18 mouse cellular contexts compared by ENCODE assay signal in genomic region chr12:51856768-51857295, GRCm38 (mm10). TPM values are rescaled to one million over a fixed set of nuclear protein-coding genes. Genes with fewer than 3 reads are reported as not detected.
A peak's percentile ranks its signal among the peaks of the same experiment; 100 is the strongest.
DNase-seq lines count a peak whose midpoint lies in the region; ATAC-seq and TF ChIP-seq lines count a peak whose summit lies in the region.
"Had no signal": no experiment of that assay in that cellular context is flagged by ENCODE, and none has a peak within 500 bp of the region (broad histone marks: within the 10 kb centered on the region; RNA-seq: fewer than 3 reads in every experiment).

No protein-coding gene starts in this region.

- H3K27me3 ChIP-seq in G1E (ENCODE audit: insufficient read depth, low read length), result no peaks in the 10 kb centered on the region
- no peaks in the 10 kb centered on the region for H3K27me3 ChIP-seq in forebrain, embryonic 10.5 days (ENCODE audit: poor library complexity, severe bottlenecking)
- H3K27me3 ChIP-seq: embryonic facial prominence, embryonic 15.5 days; forebrain, embryonic 13.5 days; hindbrain, embryonic 12.5 days; midbrain, embryonic 12.5 days had no signal

- H3K4me1 ChIP-seq in G1E (ENCODE audit: insufficient read depth, low read depth, low read length), result peaks cover 86% of the 10 kb centered on the region
- H3K4me1 ChIP-seq in forebrain, embryonic 10.5 days, result no peaks in the 10 kb centered on the region
- H3K4me1 ChIP-seq: embryonic facial prominence, embryonic 15.5 days; forebrain, embryonic 13.5 days; hindbrain, embryonic 12.5 days; midbrain, embryonic 12.5 days had no signal

- peaks cover 6% of the 10 kb centered on the region for H3K36me3 ChIP-seq in G1E (replicated peaks)
- H3K36me3 ChIP-seq in forebrain, embryonic 10.5 days (replicated peaks), result no peaks in the 10 kb centered on the region
- H3K36me3 ChIP-seq: embryonic facial prominence, embryonic 15.5 days; hindbrain, embryonic 12.5 days; midbrain, embryonic 12.5 days had no signal

- TF ChIP-seq CTCF in G1E (IDR thresholded peaks at IDR 0.05; ENCODE audit: low read depth, low read length), result no peak

- no peaks in the 10 kb centered on the region for H3K9me3 ChIP-seq in G1E (replicated peaks)
- H3K9me3 ChIP-seq in forebrain, embryonic 10.5 days, result no peaks in the 10 kb centered on the region
- H3K9me3 ChIP-seq: embryonic facial prominence, embryonic 15.5 days; forebrain, embryonic 13.5 days; hindbrain, embryonic 12.5 days; midbrain, embryonic 12.5 days had no signal

- peak overlapping the region; percentile 58; the same call in 1 of the 2 replicates for H3K4me3 ChIP-seq in G1E (ENCODE audit: low read depth, low read length)
- no peak overlapping the region for H3K4me3 ChIP-seq in forebrain, embryonic 10.5 days
- H3K4me3 ChIP-seq: embryonic facial prominence, embryonic 15.5 days; forebrain, embryonic 13.5 days; heart, adult 2 months; hindbrain, embryonic 12.5 days; midbrain, embryonic 12.5 days; myocyte had no signal

- DNase-seq in CD4-positive helper T cell, adult 2 months (ENCODE audit: low read depth, low spot score), result peak; percentile 40
- no peak for DNase-seq in G1E (ENCODE audit: low spot score)
- no peak for DNase-seq in cerebellum, postnatal 36 days
- DNase-seq in Muller cell, postnatal 12 days (ENCODE audit: inconsistent ontology term), result no peak
- no peak for DNase-seq in forebrain, embryonic 10.5 days (ENCODE audit: extremely low spot score, low spot score)
- DNase-seq: adrenal gland, adult 2 months; cerebellum, adult 2 months; heart, adult 2 months; kidney, adult 9 months; right cerebral cortex, adult 18-20 months had no signal

- peak; percentile 73 for ATAC-seq in G1E (ENCODE audit: extremely low read depth, insufficient number of reproducible peaks, low FRiP score, poor library complexity, severe bottlenecking)
- peak; percentile 27 for ATAC-seq in inflammation-experienced regulatory T-cells, adult 6 months
- peak; percentile 69 for ATAC-seq in megakaryocyte, adult 5-6 weeks (ENCODE audit: poor library complexity, severe bottlenecking)
- ATAC-seq: forebrain, embryonic 13.5 days had no signal

- H3K27ac ChIP-seq in forebrain, embryonic 10.5 days, result no peak overlapping the region
- H3K27ac ChIP-seq: embryonic facial prominence, embryonic 15.5 days; forebrain, embryonic 13.5 days; heart, adult 2 months; hindbrain, embryonic 12.5 days; midbrain, embryonic 12.5 days; stomach, postnatal 0 days had no signal

- WGBS in forebrain, embryonic 10.5 days, result 90% methylated on average over 8 of the region's 8 CpGs

RNA-seq across cellular contexts. Expression of gene Hectd1, which starts 27.5 kb away (rescaled TPM):
- total RNA-seq in G1E (2014; fragmentation: Nextera tagmentation) (249 and 255 TPM in 2 replicates), G1E (2017) (238 and 273 TPM in 2 replicates)
- polyA plus RNA-seq in G1E (2012), result 25.4 and 35.0 TPM in 2 replicates
- 10 to 100 TPM; 58.9 to 78.1 (median 63.5) TPM for polyA plus RNA-seq in inflammation-experienced regulatory T-cells, adult 6 months (2017; shearing (Covaris generic))
- total RNA-seq in megakaryocyte, adult 5-6 weeks (2015), result 47.5 and 49.2 TPM in 2 replicates
- total RNA-seq in megakaryocyte, adult 5-6 weeks (2017), result 89.7 and 96.1 TPM in 2 replicates
- 30.9 and 32.3 TPM in 2 replicates for polyA plus RNA-seq in forebrain, embryonic 10.5 days (2016; fragmentation: Nextera tagmentation; extraction: Ambion mirVana)
